Mouse (Mus musculus) limb, embryonic 12.5 days (tissue): Measurements from ENCODE around the gene Wnk4. TPM values are rescaled to one million over a fixed set of nuclear protein-coding genes. Genes with fewer than 3 reads are reported as not detected.

ENCODE experiments used
- ATAC-seq: fragments of 200-750 bp; cut with Nextera tagmentation; 2 replicates; pipeline ENCODE4 v1.8.0; 2017; ENCODE audit warnings: low read depth, moderate TSS enrichment; ENCODE audit not compliant: insufficient number of reproducible peaks, insufficient read depth, low FRiP score, low TSS enrichment
- H3K27ac ChIP-seq: fragments of 300-500 bp; sonication (generic); 2 replicates; pipeline ENCODE4 v1.5.1; 2016; ENCODE audit warnings: mild to moderate bottlenecking, moderate library complexity
- H3K27me3 ChIP-seq: fragments of 300-500 bp; sonication (generic); 2 replicates; pipeline ENCODE4 v1.6.1; 2016; ENCODE audit warnings: mild to moderate bottlenecking, moderate library complexity
- H3K36me3 ChIP-seq: fragments of 300-500 bp; sonication (generic); 2 replicates; pipeline ENCODE4 v1.6.1; 2016; ENCODE audit warnings: mild to moderate bottlenecking, moderate library complexity
- H3K4me1 ChIP-seq: fragments of 300-500 bp; sonication (generic); replicated peaks from 2 replicates; pipeline ENCODE4 v1.6.1; 2016
- H3K4me2 ChIP-seq: fragments of 300-500 bp; sonication (generic); 2 replicates; pipeline ENCODE4 v1.6.1; 2016; ENCODE audit warnings: mild to moderate bottlenecking, moderate library complexity
- H3K4me3 ChIP-seq: fragments of 300-500 bp; sonication (generic); replicated peaks from 2 replicates; pipeline ENCODE4 v1.5.1; 2016; ENCODE audit warnings: mild to moderate bottlenecking
- H3K9ac ChIP-seq: fragments of 300-500 bp; sonication (generic); replicated peaks from 2 replicates; pipeline ENCODE4 v1.6.1; 2016; ENCODE audit warnings: mild to moderate bottlenecking, moderate library complexity
- H3K9me3 ChIP-seq: fragments of 300-500 bp; sonication (generic); 2 replicates; pipeline ENCODE4 v1.6.1; 2016; ENCODE audit warnings: mild to moderate bottlenecking, moderate library complexity
- WGBS: fragments of 180-500 bp; shearing (Covaris S2); methylation state at CpG from one replicate; pipeline ENCODE4 v1.1.7; 2016; 5-methylcytosine and 5-hydroxymethylcytosine counted together
- polyA plus RNA-seq: library from polyadenylated mRNA; unstranded; fragments of >200 nt; fragmentation: Nextera tagmentation; extraction: Ambion mirVana; gene quantifications from 2 replicates; pipeline ENCODE4 v1.2.1, GENCODE M21; 2016

Wnk4 gene
- 9.4 and 12.4 TPM in 2 replicates for polyA plus RNA-seq

GRCm38 (mm10) chr11:101259948-101260825, at the start of gene Wnk4:
Gene Wnk4, plus strand, starts transcription at chr11:101260567.
- peak within 1 kb of the TSS; percentile 59 for H3K4me3 ChIP-seq
- peak within 1 kb of the TSS; percentile 97 for H3K4me2 ChIP-seq
- peak within 1 kb of the TSS; percentile 89 for H3K27ac ChIP-seq
- peaks cover 20% of the 10 kb centered on the region for H3K36me3 ChIP-seq
- WGBS: under 1% methylated on average over 43 of the region's 43 CpGs
- H3K4me1 ChIP-seq: peaks cover 48% of the 10 kb centered on the region
- H3K9me3 ChIP-seq: no peaks in the 10 kb centered on the region
- H3K9ac ChIP-seq: peak within 1 kb of the TSS; percentile 72
- peak; percentile 80 for ATAC-seq
- H3K27me3 ChIP-seq: peaks cover 38% of the 10 kb centered on the region

DNA sequence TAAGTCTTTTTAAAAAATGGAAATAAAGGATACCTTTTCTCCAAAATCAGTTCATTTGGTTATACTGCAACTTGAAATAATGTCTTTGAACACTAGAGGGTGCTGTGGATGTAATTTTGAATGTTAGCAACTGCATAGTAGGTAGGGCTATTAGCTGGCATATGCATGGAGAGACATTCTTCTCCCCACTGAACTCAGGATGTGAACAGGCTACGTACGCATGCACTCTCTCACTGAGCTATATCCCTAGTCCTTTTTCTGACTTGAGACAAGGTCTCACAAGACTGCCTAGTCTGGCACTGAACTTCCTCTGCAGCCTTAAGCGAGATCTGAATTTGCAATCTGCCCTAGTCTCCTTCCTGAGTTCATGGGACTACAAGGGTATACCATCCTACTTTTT, 48.4 kb upstream of the Wnk4 start:
- Histone ChIP-seq H3K9me3 (no peaks in the 10 kb centered on the region), H3K27ac (no peak overlapping the region), H3K36me3 (peaks cover 72% of the 10 kb centered on the region), H3K4me2 (no peak overlapping the region), H3K27me3 (no peaks in the 10 kb centered on the region), H3K9ac (no peak overlapping the region), H3K4me1 (no peaks in the 10 kb centered on the region), H3K4me3 (no peak overlapping the region)
- 45% methylated on average over 3 of the region's 3 CpGs for WGBS
- ATAC-seq: no peak; the same call in 1 of the 2 replicates

DNA sequence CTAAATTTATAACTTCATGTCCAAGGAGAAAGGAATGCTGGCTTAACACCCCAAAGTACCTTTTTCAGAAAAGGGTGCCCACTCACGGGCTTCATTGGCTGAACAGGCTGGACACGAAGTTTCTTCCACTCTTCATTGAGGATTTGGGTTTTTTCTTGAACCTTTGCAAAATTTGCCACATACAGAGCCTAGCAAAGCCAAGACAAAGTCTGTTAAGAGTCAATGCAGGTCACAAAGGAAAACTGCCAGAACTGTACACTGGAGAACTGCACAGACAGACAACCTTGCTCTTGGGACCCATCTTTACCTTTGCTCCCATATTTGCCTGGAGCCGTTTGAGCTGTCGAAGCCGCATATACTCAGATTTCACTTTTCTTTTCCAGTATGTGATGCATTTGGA, 43.4 kb upstream of the Wnk4 start:
- Histone ChIP-seq H3K4me2 (no peak overlapping the region), H3K4me1 (no peaks in the 10 kb centered on the region), H3K27me3 (no peaks in the 10 kb centered on the region), H3K9me3 (no peaks in the 10 kb centered on the region), H3K27ac (no peak overlapping the region), H3K9ac (no peak overlapping the region), H3K4me3 (no peak overlapping the region), H3K36me3 (peaks cover 48% of the 10 kb centered on the region)
- no peak for ATAC-seq
- WGBS: 91% methylated on average over 5 of the region's 5 CpGs

DNA sequence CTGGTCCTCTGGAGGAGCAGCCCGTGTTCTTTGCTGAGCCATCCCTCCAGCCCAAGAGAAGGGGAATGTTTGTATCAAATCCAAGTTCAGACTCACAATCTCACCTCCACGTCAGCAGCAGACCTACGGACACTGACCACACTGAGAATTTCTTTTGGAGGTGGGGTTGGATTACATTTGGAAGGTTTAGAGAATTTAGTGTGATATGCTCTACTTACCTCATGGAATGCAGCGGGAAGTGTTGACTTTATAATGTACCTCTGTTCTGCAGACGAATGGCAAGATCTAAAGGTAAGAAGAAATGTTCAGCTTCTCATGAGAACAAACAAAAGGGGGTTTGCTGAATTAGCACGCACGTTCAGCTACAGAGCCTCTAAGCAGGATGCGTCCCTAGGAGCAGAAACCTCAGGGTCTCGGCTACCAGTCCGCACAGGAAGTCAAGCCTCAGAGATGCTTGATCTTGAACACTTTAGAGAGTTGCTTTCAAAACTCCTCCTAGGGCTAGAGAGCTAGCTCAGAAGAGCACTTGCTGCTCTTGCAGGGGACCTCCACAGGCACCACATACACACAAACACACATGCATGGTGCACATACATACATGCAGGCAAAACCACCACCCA, 41.8 kb upstream of the Wnk4 start:
- H3K9ac ChIP-seq: no peak overlapping the region
- H3K27me3 ChIP-seq: no peaks in the 10 kb centered on the region
- H3K9me3 ChIP-seq: no peaks in the 10 kb centered on the region
- ATAC-seq: no peak
- no peak overlapping the region for H3K4me2 ChIP-seq
- H3K36me3 ChIP-seq: peaks cover 39% of the 10 kb centered on the region
- H3K4me1 ChIP-seq: no peaks in the 10 kb centered on the region
- H3K4me3 ChIP-seq: no peak overlapping the region
- H3K27ac ChIP-seq: no peak overlapping the region
- WGBS: 85% methylated on average over 10 of the region's 10 CpGs

- Histone ChIP-seq H3K36me3 (peaks cover 18% of the 10 kb centered on the region; the same call in 1 of the 2 replicates), H3K9me3 (no peaks in the 10 kb centered on the region), H3K4me3 (no peak overlapping the region), H3K4me2 (no peak overlapping the region), H3K9ac (no peak overlapping the region), H3K27me3 (no peaks in the 10 kb centered on the region), H3K27ac (no peak overlapping the region), H3K4me1 (0 out of 2 replicates have a peak, but pooled peaks cover 6% of the 10 kb centered on the region)
- no peak for ATAC-seq
- WGBS: 66% methylated on average over 2 of the region's 2 CpGs
Observed at GRCm38 (mm10) chr11:101220853-101221252, 39.5 kb upstream of the Wnk4 start.

- Histone ChIP-seq H3K4me2 (no peak overlapping the region), H3K4me1 (0 out of 2 replicates have a peak, but pooled peaks cover 6% of the 10 kb centered on the region), H3K4me3 (no peak overlapping the region), H3K36me3 (peaks cover 13% of the 10 kb centered on the region; the same call in 1 of the 2 replicates), H3K9me3 (no peaks in the 10 kb centered on the region), H3K27ac (no peak overlapping the region), H3K9ac (no peak overlapping the region), H3K27me3 (no peaks in the 10 kb centered on the region)
- no peak for ATAC-seq
- 89% methylated on average over 8 of the region's 8 CpGs for WGBS
Observed at GRCm38 (mm10) chr11:101221306-101221986, 38.9 kb upstream of the Wnk4 start.

GRCm38 (mm10) chr11:101224337-101224736, 36.0 kb upstream of the Wnk4 start:
- H3K4me3 ChIP-seq: no peak overlapping the region
- H3K4me1 ChIP-seq: peaks cover 6% of the 10 kb centered on the region; the same call in 1 of the 2 replicates
- no peaks in the 10 kb centered on the region for H3K36me3 ChIP-seq
- ATAC-seq: no peak
- no peaks in the 10 kb centered on the region for H3K27me3 ChIP-seq
- no peak overlapping the region for H3K27ac ChIP-seq
- no peak overlapping the region for H3K4me2 ChIP-seq
- 96% methylated on average over 3 of the region's 3 CpGs for WGBS
- no peaks in the 10 kb centered on the region for H3K9me3 ChIP-seq
- no peak overlapping the region for H3K9ac ChIP-seq

- 20% methylated on average over 25 of the region's 25 CpGs for WGBS
- H3K27ac ChIP-seq: peak overlapping the region; percentile 75
- no peak for ATAC-seq
- no peaks in the 10 kb centered on the region for H3K9me3 ChIP-seq
- H3K4me1 ChIP-seq: peaks cover 18% of the 10 kb centered on the region
- H3K4me2 ChIP-seq: peak overlapping the region; percentile 80
- H3K36me3 ChIP-seq: no peaks in the 10 kb centered on the region
- peak overlapping the region; percentile 93 for H3K4me3 ChIP-seq
- H3K27me3 ChIP-seq: no peaks in the 10 kb centered on the region
- H3K9ac ChIP-seq: peak overlapping the region; percentile 80
Observed at GRCm38 (mm10) chr11:101225331-101226064, 34.9 kb upstream of the Wnk4 start.

DNA sequence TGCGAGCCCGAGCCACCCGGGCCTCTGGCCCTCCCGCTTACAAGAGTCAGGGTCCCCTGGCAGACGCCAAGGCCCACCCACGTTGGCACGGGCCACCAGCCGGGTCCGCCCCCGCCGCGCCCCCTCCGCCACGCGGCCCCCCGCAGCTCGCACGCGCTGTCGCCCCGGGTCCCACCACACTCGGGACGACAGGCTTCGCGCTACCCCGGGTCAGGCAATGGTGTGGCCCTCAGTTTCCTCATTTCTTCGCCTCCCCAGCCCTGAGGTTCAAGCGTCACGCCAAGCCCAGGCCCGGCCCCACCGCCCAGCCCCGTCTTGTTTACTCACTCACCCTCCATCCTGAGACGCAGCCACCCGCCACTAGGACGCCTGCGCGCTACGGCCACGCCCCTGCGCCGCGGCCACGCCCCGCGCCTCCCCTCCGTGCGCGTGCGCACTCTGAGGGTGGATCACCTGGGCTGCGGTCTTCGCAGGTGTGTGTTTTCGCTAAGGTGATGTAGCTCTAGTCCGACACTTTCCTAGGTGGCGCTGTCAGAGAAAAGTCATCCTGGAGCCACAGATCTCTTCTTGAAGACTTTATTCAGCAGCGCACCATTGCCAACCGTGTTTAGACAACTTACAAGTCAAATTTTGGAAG, 34.2 kb upstream of the Wnk4 start, which contains the start of gene Ezh1:
Gene Ezh1, minus strand, starts transcription at position 399 of the 637 bp plus-strand sequence.
- Histone ChIP-seq H3K9me3 (no peaks in the 10 kb centered on the region), H3K27ac (peak within 1 kb of the TSS; percentile 75), H3K36me3 (no peaks in the 10 kb centered on the region), H3K9ac (peak within 1 kb of the TSS; percentile 80), H3K4me1 (peaks cover 25% of the 10 kb centered on the region), H3K4me2 (peak within 1 kb of the TSS; percentile 80), H3K27me3 (no peaks in the 10 kb centered on the region), H3K4me3 (peak within 1 kb of the TSS; percentile 93)
- ATAC-seq: peak; percentile 90
- 1% methylated on average over 56 of the region's 56 CpGs for WGBS

DNA sequence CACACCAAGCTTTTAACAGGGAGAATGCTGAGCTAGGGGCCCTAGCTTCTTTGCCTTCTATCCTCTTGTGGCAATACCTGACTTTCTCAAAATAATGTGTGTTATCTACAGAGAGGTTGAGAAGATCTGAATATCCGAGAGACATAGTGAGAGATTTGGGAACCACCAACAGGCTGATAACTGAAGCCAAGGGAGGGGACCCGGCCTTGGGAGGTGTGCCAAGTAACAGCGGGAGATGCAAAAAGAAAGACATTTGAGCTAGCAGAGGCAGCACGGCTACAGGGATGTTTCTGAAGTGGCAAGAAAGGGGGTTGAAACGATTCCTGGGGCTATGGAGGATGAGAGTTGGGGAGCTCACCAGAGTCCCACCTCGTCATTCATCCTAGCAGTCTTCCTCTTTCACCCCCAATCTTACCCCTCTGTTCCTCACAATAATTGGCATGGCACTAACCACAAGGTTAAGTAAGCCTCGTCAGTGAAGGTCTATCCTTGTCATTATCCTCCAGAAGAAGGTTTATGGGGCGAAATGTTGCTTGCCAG, 30.9 kb upstream of the Wnk4 start:
- Histone ChIP-seq H3K9ac (no peak overlapping the region), H3K4me1 (peaks cover 38% of the 10 kb centered on the region), H3K27me3 (no peaks in the 10 kb centered on the region), H3K9me3 (no peaks in the 10 kb centered on the region), H3K4me3 (no peak overlapping the region), H3K27ac (peak overlapping the region; percentile 91), H3K4me2 (no peak overlapping the region), H3K36me3 (no peaks in the 10 kb centered on the region)
- ATAC-seq: no peak
- 35% methylated on average over 8 of the region's 8 CpGs for WGBS
